Mouse (Mus musculus): Measurements from ENCODE around the gene Rbm34.
"Not testable (repeated sequence)": the region's sequence is repeated elsewhere in the genome, so short reads cannot be mapped to it uniquely, and the experiment has no call there.

Rbm34 gene

GRCm38 (mm10) chr8:126917179-126917905 lies 53.5 kb downstream of the Rbm34 start:
- no peak for DNase-seq

GRCm38 (mm10) chr8:126916611-126917010 lies 54.3 kb downstream of the Rbm34 start:
- DNase-seq: no peak

GRCm38 (mm10) chr8:126914609-126915375 lies 56.1 kb downstream of the Rbm34 start:
- DNase-seq: no peak

GRCm38 (mm10) chr8:126914107-126914490 lies 56.8 kb downstream of the Rbm34 start:
- DNase-seq: not testable (repeated sequence)

- no peak for DNase-seq
Observed at GRCm38 (mm10) chr8:126913241-126914106, 57.4 kb downstream of the Rbm34 start.

GRCm38 (mm10) chr8:126909371-126909802 lies 61.5 kb downstream of the Rbm34 start:
- DNase-seq: no peak

- DNase-seq: no peak
Observed at GRCm38 (mm10) chr8:126908805-126909204, 62.1 kb downstream of the Rbm34 start.

GRCm38 (mm10) chr8:126907968-126908367 lies 62.9 kb downstream of the Rbm34 start:
- DNase-seq: no peak

GRCm38 (mm10) chr8:126907374-126907773 lies 63.5 kb downstream of the Rbm34 start:
- DNase-seq: no peak

GRCm38 (mm10) chr8:126905387-126905786 lies 65.5 kb downstream of the Rbm34 start:
- DNase-seq: no peak

GRCm38 (mm10) chr8:126903927-126904326 lies 66.9 kb downstream of the Rbm34 start:
- no peak for DNase-seq

GRCm38 (mm10) chr8:126903224-126903895 lies 67.5 kb downstream of the Rbm34 start:
- no peak for DNase-seq

- no peak for DNase-seq
Observed at GRCm38 (mm10) chr8:126901612-126902011, 69.3 kb downstream of the Rbm34 start.

GRCm38 (mm10) chr8:126901049-126901448 lies 69.8 kb downstream of the Rbm34 start:
- DNase-seq: no peak
